Mouse (Mus musculus) cerebellum, adult 18-20 months (tissue): ENCODE measurements around the gene Xlr3a.
A peak's percentile ranks its signal among the peaks of the same experiment; 100 is the strongest.
"Not testable (repeated sequence)": the region's sequence is repeated elsewhere in the genome, so short reads cannot be mapped to it uniquely, and the experiment has no call there.

Experiments
- DNase-seq, 2 experiments: peaks; one replicate each; pipeline ENCODE4 v3.0.0; 2021

The Xlr3a gene

DNA sequence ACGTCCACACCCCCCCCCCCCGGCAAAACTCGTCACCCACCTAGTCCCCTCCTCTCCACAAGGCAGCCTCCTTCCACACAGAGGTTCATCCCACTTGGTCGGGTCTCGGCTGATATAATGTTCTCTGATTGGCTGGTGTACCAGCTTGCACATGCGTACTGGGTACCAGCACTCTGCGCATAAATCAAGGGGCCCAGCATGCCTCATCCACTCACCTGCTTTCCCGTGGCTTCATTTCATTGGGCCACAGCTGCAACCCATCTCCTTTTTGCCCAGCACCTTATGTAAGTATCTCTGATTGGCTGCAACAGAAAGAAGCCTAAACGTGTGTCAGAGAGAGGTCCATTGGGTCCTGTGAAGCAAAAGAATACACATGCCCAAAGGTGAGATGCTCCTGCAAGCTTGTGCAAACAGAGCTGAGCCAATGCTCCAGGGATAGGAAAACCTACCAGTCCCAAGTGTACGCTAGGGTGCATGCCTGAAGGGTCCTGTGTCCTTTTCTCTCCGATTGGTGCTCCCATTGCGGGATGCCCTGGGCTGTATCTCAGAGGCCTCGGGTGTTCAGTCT lies at the start of gene Xlr3a:
Gene Xlr3a, minus strand, starts transcription at position 155 of the 568 bp plus-strand sequence.
- peak in 1 of 2 experiments; percentile 5 for DNase-seq

DNA sequence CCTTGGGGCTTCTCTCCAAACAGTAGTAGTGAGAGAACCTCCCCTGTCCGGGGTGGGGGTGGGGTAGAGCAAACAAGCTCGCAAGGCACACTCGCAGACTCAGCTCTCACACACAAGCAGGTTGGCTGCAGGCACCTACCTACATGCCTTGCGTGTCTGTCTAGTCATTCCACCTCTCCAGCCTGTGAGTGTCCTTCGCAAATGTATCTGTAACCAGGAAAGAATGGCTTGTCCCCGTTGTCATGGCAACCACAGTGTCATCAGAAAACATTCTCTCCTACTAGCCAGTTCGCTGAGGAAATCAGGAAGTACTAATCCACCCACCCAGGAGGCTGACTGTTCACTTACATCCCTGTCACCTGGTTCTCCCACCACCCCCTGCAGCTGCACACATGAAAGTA lies 46.3 kb upstream of the Xlr3a start:
- not testable (repeated sequence) for DNase-seq

DNA sequence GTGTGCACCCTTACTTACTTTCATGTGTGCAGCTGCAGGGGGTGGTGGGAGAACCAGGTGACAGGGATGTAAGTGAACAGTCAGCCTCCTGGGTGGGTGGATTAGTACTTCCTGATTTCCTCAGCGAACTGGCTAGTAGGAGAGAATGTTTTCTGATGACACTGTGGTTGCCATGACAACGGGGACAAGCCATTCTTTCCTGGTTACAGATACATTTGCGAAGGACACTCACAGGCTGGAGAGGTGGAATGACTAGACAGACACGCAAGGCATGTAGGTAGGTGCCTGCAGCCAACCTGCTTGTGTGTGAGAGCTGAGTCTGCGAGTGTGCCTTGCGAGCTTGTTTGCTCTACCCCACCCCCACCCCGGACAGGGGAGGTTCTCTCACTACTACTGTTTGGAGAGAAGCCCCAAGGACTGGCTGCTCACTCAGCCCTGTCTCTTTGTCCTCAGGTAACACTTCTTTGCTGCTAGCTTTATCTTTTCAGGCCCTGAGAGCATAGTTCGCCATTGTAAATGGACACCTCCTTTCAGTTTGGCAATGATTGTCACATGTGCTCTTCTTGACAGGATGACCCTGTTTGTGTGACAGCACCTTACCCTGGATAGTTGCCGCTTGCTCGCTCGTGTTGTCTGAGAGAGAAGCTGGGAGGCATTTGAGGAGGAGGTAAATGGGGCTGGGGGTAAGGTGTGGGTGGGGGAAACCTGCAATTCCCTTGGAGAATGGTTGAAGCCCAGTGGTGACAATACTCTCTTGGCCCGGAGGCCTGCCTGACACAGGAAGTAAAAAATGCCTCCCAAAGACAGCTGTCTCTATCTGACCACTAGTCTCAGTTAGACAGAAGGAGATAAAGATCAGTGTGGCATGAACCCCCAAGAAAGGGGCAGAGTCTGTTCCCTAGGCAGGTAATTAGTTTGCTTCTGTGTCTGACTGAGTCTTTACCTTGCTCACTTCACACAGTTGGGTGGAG lies 26.2 kb upstream of the Xlr3a start:
- DNase-seq, result not testable (repeated sequence)

DNA sequence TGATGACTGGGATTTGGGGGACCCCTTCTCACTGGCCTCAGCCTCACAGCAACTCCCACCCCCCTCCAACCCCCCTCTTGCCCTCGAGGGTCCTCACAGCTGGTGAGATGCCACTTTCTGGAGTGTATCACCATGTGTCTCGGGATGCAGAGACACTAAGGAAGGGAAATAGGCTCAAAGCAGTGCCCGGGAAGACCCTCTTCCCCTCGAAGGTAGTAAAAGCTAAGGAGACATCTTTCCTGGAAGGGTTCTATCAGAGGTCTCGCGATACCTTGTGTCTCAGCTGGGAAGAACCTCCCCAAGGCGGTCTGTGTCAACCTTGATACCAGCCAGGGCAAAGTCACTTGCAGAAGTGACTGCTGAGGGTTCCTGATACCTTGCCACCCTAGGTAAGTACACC lies 19.9 kb upstream of the Xlr3a start, which contains the start of gene Gm14685:
Gene Gm14685, plus strand, starts transcription at position 301 of the 400 bp plus-strand sequence.
- DNase-seq, result not testable (repeated sequence)

DNA sequence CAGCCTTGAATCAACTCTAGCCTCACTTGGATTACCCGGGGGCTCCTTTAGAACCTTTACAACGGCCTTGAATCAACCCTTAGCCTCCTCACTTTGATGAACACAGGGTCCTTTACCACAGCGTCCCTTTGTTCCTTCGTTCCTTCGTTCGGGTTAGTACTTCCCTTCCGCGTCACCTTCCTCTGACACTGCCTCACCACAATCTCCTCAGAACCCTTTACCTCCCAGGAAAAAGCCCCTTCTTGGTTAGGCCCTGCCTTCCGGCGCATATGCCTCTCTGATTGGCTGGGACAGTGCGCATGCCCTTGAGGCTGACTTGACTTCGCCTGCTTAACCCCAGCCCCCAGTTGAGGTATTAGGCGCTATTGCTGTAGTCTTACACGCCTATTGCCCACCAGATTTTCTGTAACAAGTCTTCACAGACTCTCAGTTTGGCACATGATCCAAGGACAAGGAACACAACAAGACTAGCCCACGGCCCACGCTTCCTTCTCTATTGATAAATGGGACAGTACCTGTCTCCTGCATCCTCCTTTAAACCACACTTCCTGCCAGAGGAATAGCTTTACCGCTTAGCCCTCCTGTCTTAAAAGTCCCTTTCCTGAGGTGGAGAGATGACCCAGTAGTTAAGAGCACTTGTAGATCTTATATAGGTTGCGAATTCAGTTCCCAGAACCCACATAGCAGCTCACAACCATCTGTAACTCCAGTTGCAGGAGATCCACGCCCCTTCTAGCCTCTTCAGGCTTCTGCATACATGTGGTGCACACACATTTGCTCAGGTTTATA lies 14.4 kb downstream of the Xlr3a start, which contains the start of gene Xlr4a:
Gene Xlr4a, minus strand, starts transcription at position 212 of the 789 bp plus-strand sequence.
- DNase-seq, result not testable (repeated sequence)

DNA sequence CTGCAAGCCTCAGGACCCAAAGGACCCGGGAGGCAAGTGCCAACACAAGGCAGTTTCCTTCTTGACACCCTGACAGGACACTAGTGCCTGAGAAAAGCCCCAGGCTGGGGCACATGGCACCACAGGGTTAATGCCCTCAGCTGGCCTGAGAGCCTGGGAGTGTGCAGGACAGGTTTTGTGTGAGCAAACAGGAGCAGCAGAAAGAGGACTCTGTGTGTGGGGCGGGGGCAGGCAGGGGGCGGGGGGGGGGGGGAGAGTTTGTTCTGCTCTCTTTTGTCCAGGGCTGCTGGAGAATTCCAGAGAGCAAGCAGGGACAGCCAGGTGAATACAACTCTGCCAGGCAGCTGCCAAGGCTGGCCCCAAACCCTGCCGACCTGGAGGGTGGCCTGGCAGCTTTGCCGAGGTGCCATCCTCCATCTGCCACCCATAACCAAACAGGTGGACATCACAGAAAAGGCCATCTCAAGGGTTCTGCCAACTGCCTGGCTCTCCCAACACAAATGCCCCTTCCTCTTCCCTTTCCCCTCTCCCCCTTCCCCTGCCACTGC lies 30.1 kb downstream of the Xlr3a start:
- DNase-seq, result peak; percentile 24 to 27

DNA sequence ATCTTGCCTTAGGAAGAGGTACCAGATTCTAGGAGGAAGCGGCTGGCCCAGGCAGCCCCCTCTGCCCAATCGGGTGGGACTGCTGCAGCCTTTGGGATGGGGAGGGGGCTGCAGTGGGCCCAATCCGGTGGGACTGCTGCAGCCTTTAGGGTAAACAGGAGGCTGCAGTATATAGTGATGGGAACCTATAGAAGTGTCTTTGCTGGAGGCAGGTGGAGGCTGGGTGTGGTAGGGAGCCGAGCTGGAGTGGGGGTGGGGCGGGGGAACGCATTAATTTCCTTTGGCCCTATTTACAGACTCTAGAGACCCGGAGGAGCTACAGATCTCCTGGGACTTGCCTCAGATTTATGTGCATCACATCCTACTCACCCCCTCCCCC lies 32.5 kb downstream of the Xlr3a start, which contains the start of gene Pnma3:
Gene Pnma3, plus strand, starts transcription at position 373 of the 379 bp plus-strand sequence.
- DNase-seq, result peak; percentile 9 to 18

DNA sequence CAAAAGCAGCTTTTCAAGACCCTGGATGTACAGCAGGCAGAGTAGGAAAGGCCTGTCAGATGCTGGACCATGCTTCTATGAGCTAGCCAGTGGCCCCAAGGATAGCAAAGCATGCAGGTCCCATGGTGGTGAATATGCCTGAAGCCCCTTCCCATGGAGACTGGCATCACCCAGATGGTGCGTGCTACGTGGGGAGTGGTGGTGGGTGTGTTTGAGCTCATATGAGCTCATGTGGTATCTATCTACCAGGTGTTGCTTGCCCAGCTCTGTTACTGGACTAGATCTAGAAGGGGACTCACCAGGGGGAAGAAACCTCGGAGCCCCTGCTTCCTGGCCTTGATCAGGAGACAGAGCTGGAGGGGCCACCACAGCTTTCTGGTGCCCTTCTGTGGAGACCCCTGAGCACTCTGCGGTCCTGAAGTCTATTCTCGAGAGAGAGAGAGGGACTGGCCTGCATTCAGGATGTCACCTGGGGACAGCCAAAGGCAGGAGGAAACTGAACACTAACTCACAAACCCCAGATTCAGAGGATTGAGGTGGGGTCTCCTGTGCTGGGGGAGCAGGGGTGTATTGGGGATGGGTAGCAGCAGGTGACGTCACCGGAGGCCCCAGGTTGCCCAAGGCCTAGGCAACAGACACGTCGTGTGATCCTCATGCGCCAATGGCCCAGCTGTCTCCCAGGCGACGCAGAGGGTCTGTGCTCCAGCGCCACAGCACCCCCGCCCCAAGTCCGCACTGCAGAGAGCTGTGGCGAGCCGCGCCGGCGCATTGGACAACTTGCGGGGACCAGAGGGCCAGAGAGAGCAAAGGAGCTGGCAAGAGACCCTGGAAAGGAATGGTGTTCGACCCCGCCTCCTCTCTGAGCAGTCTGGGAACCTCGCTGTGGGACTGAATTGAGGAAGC lies 33.1 kb downstream of the Xlr3a start:
- DNase-seq, result peak; percentile 19 to 44

DNA sequence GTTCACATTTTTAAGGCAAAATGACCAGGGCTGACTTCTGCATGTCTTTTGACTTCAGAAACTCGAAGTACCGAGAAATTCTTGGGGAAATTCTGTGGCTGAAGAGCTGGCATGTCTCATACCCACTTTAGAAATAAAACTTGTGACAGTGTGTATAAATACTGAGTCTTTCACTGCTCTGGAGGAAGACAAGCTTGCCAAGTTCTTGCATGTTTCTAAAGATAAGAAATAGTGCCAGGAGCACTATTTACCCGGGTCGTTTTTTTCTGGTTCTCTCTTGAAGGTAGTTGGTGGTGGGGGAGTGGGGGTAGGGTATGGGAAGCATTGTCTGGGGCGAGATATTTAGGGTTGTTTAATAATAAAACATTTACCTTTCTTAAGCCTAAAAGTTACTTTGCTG lies 34.6 kb downstream of the Xlr3a start:
- DNase-seq, result no peak

DNA sequence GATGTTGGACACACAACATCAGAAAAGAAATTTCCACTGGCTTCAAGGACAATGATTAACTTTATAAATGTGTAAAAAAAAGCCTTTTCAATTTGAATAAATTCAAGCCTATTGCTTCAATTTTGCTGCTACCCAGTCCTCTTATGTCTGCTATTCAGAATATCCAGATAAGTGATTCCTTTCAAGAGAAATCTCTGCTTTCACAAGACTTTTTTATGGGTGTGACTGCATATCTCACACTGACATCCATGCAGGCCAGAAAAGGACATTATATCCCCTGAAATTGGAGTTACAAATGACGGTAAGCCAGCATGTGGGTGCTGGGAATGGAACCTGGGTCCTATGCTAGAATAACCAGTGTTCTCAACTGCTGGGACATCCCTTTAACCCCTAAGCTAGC lies 35.4 kb downstream of the Xlr3a start:
- no peak for DNase-seq

DNA sequence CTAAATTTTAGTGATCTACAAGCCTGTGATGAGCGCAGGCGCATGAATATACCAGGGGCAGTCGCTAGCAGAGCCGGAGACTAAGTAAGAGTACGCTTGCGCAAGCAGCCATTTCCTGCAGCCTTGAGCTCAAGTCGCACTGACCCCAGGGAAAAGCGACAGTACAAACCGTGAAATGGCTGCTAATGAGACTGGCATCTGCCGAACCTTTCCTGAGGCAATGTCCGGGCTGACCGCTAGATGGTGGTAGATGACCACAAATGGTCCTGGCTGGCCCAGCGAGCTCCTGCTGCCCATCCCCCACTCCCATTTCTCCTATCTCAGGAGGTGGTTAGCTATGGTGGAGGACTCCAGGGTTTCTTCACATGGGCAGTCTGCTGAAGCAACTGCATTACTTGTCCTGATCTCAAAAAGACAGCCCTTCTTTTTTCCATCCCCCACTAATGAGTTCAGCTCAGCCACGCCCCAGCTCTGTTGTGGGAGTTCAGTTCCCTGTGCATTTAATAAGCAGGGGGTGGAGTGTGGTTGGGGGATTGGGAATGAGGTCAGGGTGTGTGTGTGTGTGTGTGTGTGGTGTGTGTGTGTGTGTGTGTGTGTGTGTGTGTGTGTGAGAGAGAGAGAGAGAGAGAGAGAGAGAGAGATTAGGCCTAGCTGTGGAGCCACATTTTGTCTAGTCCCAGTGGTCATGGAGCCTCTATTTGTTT lies 42.9 kb downstream of the Xlr3a start:
- DNase-seq, result peak; percentile 89 to 94

DNA sequence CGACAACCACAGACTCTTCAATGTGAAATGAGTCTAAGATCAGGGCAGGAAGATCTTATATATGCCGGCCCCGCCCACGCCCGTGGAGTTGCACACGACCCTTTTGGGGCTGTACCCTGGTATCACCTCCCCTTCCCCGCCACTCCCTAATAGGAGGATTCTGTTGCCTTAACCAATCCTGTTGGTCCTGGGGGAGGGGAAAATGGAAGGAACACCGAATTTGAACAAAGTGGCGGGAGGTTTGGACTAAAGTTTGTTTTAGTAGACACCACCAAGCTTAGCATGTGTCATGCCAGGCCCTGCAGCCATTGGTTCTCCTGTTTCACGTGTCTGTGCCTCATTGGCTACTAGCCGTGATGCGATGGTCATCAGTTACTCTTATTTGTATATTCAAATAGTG lies 57.2 kb downstream of the Xlr3a start:
- DNase-seq, result no peak

DNA sequence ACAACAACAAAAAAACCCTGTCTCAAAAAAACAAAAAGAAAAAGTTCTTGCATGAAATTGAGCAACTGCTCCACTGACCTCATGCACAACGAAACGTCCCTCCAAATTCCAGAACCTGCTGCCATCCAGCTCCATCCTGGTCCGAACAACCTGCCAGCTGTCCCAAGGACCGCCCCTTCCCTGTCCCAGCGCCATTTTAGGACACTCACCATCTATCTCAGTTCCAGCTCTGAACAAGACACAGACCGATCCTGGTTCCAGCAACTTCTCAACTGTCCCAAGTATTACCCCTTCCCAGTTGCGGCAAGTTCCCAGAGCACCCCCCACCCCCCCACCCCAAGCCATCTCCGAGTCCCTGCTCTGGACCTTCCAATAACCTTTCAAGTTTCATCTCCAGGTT lies 58.1 kb downstream of the Xlr3a start:
- DNase-seq, result no peak

DNA sequence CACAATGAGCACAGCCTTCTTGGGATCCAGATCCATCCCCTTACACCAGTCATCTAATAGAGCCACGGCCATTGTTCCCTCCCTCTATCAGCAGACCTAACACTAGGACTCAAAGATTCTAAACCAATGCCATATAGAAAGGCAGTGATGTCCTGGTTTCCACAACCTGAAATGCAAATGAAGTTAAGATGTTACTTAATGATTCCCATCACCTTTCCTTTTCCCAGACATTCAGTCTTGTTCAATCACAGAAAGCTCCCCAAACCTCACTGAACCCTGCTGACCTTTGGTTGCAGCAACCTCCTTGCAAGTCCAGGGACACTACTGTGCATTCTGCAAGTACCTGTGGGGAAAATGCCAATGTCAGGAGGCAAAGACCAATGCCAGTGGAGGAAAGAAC lies 59.9 kb downstream of the Xlr3a start, which contains the start of gene Pnma5:
Gene Pnma5, minus strand, starts transcription at position 101 of the 400 bp plus-strand sequence.
- no peak for DNase-seq
